Mouse (Mus musculus): ENCODE results near the gene Gm15080.
"Not testable (repeated sequence)": the region's sequence is repeated elsewhere in the genome, so short reads cannot be mapped to it uniquely, and the experiment has no call there.

Gene Gm15080

DNA sequence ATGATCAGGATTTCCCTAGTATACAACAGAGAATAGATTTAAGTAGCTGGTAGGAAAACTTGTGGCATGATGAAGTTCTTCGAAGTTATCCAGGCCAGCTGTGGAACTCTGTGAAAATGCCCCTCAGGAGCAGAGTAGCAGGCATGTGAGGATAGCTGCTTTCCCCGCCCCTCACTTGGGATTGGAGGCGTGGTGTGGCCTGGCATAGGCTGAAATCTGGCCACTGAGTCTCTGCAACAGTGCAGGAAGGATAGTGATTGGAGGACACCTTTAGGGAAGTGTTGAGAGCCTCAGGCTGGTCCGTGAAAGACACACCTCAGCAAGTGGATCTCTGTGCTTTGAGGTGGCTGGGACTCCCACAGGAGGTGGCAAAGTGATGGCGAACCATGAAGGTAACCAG, at the start of gene Gm15080:
TSS of gene Gm15080 (plus strand) at position 301 of the 400 bp plus-strand sequence.
- not testable (repeated sequence) for DNase-seq (ENCODE audit: low read depth in 1 of 2, low spot score in 2 of 2)
